Mouse (Mus musculus) neural tube, embryonic 11.5 days (tissue): ENCODE measurements around the gene Pik3ip1. TPM values are rescaled to one million over a fixed set of nuclear protein-coding genes. Genes with fewer than 3 reads are reported as not detected.

ENCODE experiments used
- ATAC-seq: fragments of 200-750 bp; cut with Nextera tagmentation; 2 replicates; pipeline ENCODE4 v1.8.0; 2017; ENCODE audit warnings: moderate number of reproducible peaks, mild to moderate bottlenecking, moderate TSS enrichment, moderate library complexity; ENCODE audit not compliant: insufficient read depth, low FRiP score, low TSS enrichment
- DNase-seq: peaks from one replicate; pipeline ENCODE4 v3.0.0-alpha.2; 2015; ENCODE audit warnings: low spot score
- H3K27ac ChIP-seq: fragments of 300-500 bp; sonication (generic); 2 replicates; pipeline ENCODE4 v1.5.1; 2014; ENCODE audit warnings: low read depth, mild to moderate bottlenecking, low read length
- H3K27me3 ChIP-seq: fragments of 300-500 bp; sonication (generic); 2 replicates; pipeline ENCODE4 v1.6.1; 2014; ENCODE audit warnings: mild to moderate bottlenecking, low read length, mixed read lengths; ENCODE audit not compliant: control insufficient read depth, insufficient read depth
- H3K36me3 ChIP-seq: fragments of 300-500 bp; sonication (generic); 2 replicates; pipeline ENCODE4 v1.6.1; 2014; ENCODE audit warnings: mild to moderate bottlenecking, low read length, moderate library complexity, mixed read lengths; ENCODE audit not compliant: control insufficient read depth, insufficient read depth
- H3K4me1 ChIP-seq: fragments of 300-500 bp; sonication (generic); 2 replicates; pipeline ENCODE4 v1.6.1; 2014; ENCODE audit warnings: low read length, mixed read lengths; ENCODE audit not compliant: control insufficient read depth, insufficient read depth
- H3K4me2 ChIP-seq: fragments of 300-500 bp; sonication (generic); 2 replicates; pipeline ENCODE4 v1.6.1; 2014; ENCODE audit warnings: low read depth, mild to moderate bottlenecking, moderate library complexity
- H3K4me3 ChIP-seq: fragments of 300-500 bp; sonication (generic); 2 replicates; pipeline ENCODE4 v1.5.1; 2014; ENCODE audit warnings: low read depth, low read length
- H3K9ac ChIP-seq: fragments of 300-500 bp; sonication (generic); 2 replicates; pipeline ENCODE4 v1.6.1; 2014; ENCODE audit warnings: mild to moderate bottlenecking, low read length
- H3K9me3 ChIP-seq: fragments of 300-500 bp; sonication (generic); 2 replicates; pipeline ENCODE4 v1.6.1; 2016; ENCODE audit warnings: low read length; ENCODE audit not compliant: control insufficient read depth
- WGBS: fragments of 180-500 bp; shearing (Covaris S2); extraction: QIAGEN DNeasy Blood & Tissue Kit; methylation state at CpG from one replicate; pipeline ENCODE4 v1.1.7; 2014; 5-methylcytosine and 5-hydroxymethylcytosine counted together
- polyA plus RNA-seq: library from polyadenylated mRNA; unstranded; fragments of >200 nt; fragmentation: Nextera tagmentation; extraction: Ambion mirVana; gene quantifications from 2 replicates; pipeline ENCODE4 v1.2.1, GENCODE M21; 2014

Gene Pik3ip1
- polyA plus RNA-seq, 1 experiment from 2014 or later: 15.7 TPM

GRCm38 (mm10) chr11:3297871-3298812 lies 32.1 kb upstream of the Pik3ip1 start:
- 92% methylated on average over 10 of the region's 10 CpGs for WGBS
- no peaks in the 10 kb centered on the region for H3K27me3 ChIP-seq
- H3K9ac ChIP-seq: no peak overlapping the region
- ATAC-seq: no peak
- no peak for DNase-seq
- H3K4me1 ChIP-seq: peaks cover 21% of the 10 kb centered on the region
- peaks cover 63% of the 10 kb centered on the region for H3K36me3 ChIP-seq
- H3K4me3 ChIP-seq: no peak overlapping the region
- H3K9me3 ChIP-seq: no peaks in the 10 kb centered on the region
- no peak overlapping the region for H3K4me2 ChIP-seq
- H3K27ac ChIP-seq: no peak overlapping the region

- Histone ChIP-seq H3K4me2 (no peak overlapping the region), H3K4me1 (peaks cover 16% of the 10 kb centered on the region), H3K27ac (no peak overlapping the region), H3K27me3 (no peaks in the 10 kb centered on the region), H3K36me3 (peaks cover 61% of the 10 kb centered on the region), H3K4me3 (no peak overlapping the region), H3K9ac (no peak overlapping the region), H3K9me3 (no peaks in the 10 kb centered on the region)
- WGBS: 94% methylated on average over 14 of the region's 14 CpGs
- DNase-seq (no peak), ATAC-seq (no peak)
These were observed 31.4 kb upstream of the Pik3ip1 start for GRCm38 (mm10) chr11:3298813-3299185.

GRCm38 (mm10) chr11:3301075-3301474 lies 29.1 kb upstream of the Pik3ip1 start:
- H3K36me3 ChIP-seq: peaks cover 54% of the 10 kb centered on the region
- H3K9ac ChIP-seq: no peak overlapping the region
- H3K27ac ChIP-seq: no peak overlapping the region

GRCm38 (mm10) chr11:3302385-3302784 lies 27.8 kb upstream of the Pik3ip1 start:
- Histone ChIP-seq H3K36me3 (peaks cover 61% of the 10 kb centered on the region), H3K4me1 (no peaks in the 10 kb centered on the region), H3K4me3 (no peak overlapping the region), H3K9me3 (no peaks in the 10 kb centered on the region), H3K9ac (no peak overlapping the region), H3K27me3 (no peaks in the 10 kb centered on the region), H3K4me2 (no peak overlapping the region), H3K27ac (no peak overlapping the region)
- WGBS: 93% methylated on average over 4 of the region's 4 CpGs
- no peak for ATAC-seq
- no peak for DNase-seq

More at GRCm38 (mm10) chr11:3301075-3301474, 29.1 kb upstream of the Pik3ip1 start:
- H3K4me2 ChIP-seq: no peak overlapping the region
- WGBS: 93% methylated on average over 5 of the region's 5 CpGs
- DNase-seq (no peak), ATAC-seq (no peak)
- no peak overlapping the region for H3K4me3 ChIP-seq
- no peaks in the 10 kb centered on the region; the same call in 1 of the 2 replicates for H3K4me1 ChIP-seq
- no peaks in the 10 kb centered on the region for H3K9me3 ChIP-seq
- H3K27me3 ChIP-seq: no peaks in the 10 kb centered on the region

GRCm38 (mm10) chr11:3302792-3303191 lies 27.4 kb upstream of the Pik3ip1 start:
- Histone ChIP-seq H3K36me3 (peaks cover 61% of the 10 kb centered on the region), H3K27me3 (no peaks in the 10 kb centered on the region), H3K4me3 (no peak overlapping the region), H3K4me1 (no peaks in the 10 kb centered on the region), H3K4me2 (no peak overlapping the region), H3K9me3 (no peaks in the 10 kb centered on the region), H3K9ac (no peak overlapping the region), H3K27ac (no peak overlapping the region)
- DNase-seq (no peak), ATAC-seq (no peak)
- 87% methylated on average over 4 of the region's 4 CpGs for WGBS

- DNase-seq (no peak), ATAC-seq (no peak)
- H3K9ac ChIP-seq: no peak overlapping the region; the same call in 1 of the 2 replicates
- no peaks in the 10 kb centered on the region for H3K9me3 ChIP-seq
- WGBS: 97% methylated on average over 4 of the region's 4 CpGs
- no peak overlapping the region for H3K4me3 ChIP-seq
- no peak overlapping the region for H3K27ac ChIP-seq
- no peaks in the 10 kb centered on the region for H3K27me3 ChIP-seq
- H3K36me3 ChIP-seq: peaks cover 52% of the 10 kb centered on the region
- no peak overlapping the region for H3K4me2 ChIP-seq
- no peaks in the 10 kb centered on the region for H3K4me1 ChIP-seq
These were observed 24.4 kb upstream of the Pik3ip1 start for GRCm38 (mm10) chr11:3305821-3306220.

DNA sequence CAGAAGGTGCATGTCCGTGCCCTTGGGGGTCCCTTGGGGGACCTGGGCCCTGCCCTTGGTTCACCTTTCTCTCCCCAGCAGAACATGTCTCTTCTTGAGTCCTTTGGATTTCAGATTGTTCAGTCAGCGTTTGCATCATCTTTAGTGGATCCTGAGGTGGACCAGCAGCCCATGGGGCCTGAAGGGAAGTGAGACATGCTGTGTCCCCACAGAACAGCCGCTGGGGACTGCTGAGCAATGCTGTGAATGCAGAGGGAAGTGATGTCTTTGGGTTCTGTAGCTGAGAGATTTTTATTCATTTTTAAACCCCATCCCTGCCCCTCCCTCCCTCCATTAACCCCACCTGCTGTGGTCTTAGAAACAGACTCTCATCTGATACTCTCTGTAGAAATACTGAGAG lies 22.3 kb upstream of the Pik3ip1 start:
- no peak for ATAC-seq
- no peaks in the 10 kb centered on the region for H3K9me3 ChIP-seq
- H3K9ac ChIP-seq: no peak overlapping the region
- H3K27ac ChIP-seq: no peak overlapping the region
- H3K4me2 ChIP-seq: no peak overlapping the region
- H3K4me1 ChIP-seq: no peaks in the 10 kb centered on the region
- no peak for DNase-seq
- H3K27me3 ChIP-seq: no peaks in the 10 kb centered on the region
- 93% methylated on average over 3 of the region's 3 CpGs for WGBS
- no peak overlapping the region for H3K4me3 ChIP-seq
- peaks cover 32% of the 10 kb centered on the region for H3K36me3 ChIP-seq

DNA sequence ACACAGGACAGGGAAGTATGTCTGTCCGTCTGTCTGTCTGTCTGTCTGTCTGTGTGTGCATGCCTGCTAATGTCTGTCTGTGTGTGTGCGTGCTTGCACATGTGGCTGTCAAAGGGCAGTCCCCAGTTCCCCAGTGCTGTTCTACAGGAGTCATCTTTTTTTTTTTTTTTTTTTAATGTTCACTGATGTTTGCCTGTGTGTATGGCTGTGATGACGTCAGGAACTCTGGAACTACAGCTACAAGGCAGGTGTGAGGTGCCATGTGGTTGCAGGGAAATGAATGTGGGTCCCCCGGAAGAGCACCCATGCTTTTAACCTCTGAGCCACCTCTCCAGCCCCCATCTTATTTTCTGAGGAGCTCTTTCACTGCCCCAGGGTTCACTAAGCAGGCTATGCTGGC lies 20.3 kb upstream of the Pik3ip1 start:
- DNase-seq (no peak), ATAC-seq (no peak)
- Histone ChIP-seq H3K4me1 (no peaks in the 10 kb centered on the region), H3K36me3 (peaks cover 30% of the 10 kb centered on the region), H3K4me2 (no peak overlapping the region), H3K27ac (no peak overlapping the region), H3K27me3 (no peaks in the 10 kb centered on the region), H3K9me3 (no peaks in the 10 kb centered on the region), H3K9ac (no peak overlapping the region), H3K4me3 (no peak overlapping the region)
- 94% methylated on average over 4 of the region's 4 CpGs for WGBS
